Mouse (Mus musculus) G1E (cell line): ENCODE results near the gene Actn3.

Experiments
- CTCF ChIP-seq: IDR thresholded peaks from 2 replicates; pipeline ENCODE4 v1.5.1; 2012; ENCODE audit warnings: low read depth, low read length, inconsistent platforms, mixed read lengths
- GATA1 ChIP-seq: IDR thresholded peaks from 2 replicates; pipeline ENCODE4 v1.6.1; 2012; ENCODE audit warnings: borderline replicate concordance, low read length, inconsistent platforms, mixed read lengths
- GATA2 ChIP-seq: IDR thresholded peaks from 2 replicates; pipeline ENCODE4 v1.6.1; 2012; ENCODE audit warnings: low read depth, low read length, inconsistent platforms, borderline replicate concordance
- POLR2AphosphoS5 ChIP-seq: IDR thresholded peaks from 2 replicates; pipeline ENCODE4 v1.6.1; 2012; ENCODE audit warnings: low read depth, low read length, inconsistent platforms; ENCODE audit not compliant: insufficient replicate concordance
- TAL1 ChIP-seq: conservative IDR thresholded peaks from 2 replicates; pipeline ENCODE4 v1.6.1; 2012; ENCODE audit warnings: low read depth, low read length, inconsistent platforms, mixed read lengths

DNA sequence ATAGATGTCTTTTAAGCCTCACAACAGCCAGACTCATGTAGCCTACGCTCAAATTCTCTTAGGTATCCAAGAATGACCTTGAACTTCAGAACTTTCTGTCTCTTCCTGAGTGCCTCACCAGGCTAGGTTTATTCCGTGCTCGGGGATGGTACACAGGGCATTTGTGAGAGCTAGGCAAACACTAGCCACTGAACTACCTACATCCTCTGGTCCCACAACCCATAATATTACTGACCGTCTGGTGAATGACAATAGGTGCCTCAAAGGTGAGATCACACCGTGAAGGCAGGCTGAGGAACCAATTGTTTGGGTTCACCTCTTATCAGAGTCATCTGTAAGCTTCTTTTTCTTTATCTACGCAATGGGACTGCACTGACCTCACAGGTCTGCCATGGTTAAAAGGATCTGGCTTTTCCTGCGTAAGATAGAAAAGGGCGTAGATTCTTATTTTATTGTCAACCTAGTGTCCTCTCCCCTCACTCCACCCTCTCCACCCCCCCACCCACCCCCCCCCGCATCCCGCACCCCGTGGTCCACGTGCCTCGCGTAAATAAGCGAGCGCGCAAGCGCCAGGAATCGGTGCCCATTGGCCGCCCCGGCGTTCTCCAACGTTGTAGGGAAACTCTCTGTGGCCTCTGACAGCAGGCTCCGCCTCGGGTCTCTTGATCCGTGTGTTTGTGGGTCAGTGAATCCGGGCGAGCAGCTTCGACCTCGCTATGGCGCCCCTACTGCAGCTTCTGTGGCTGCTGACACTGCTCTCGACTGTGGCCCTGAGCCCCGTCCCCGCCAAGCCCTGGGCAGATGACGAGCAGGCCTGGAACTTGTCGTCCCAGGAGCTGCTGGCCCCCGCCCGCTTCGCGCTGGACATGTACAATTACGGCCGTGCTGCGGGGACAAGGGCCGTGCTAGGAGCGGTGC lies 22.9 kb downstream of the Actn3 start, which contains the start of gene Ctsf:
- TF ChIP-seq CTCF (no peak), GATA1 (no peak), POLR2AphosphoS5 (no peak), TAL1 (no peak), GATA2 (no peak)
